Mouse (Mus musculus) splenic B cell, adult 2 months (primary cell): ENCODE measurements around the gene Taok2.

ENCODE experiments used
- DNase-seq: peaks from one replicate; pipeline ENCODE4 v3.0.0-alpha.2; 2011; ENCODE audit warnings: low read depth, low spot score
- H3K27me3 ChIP-seq: 2 replicates; pipeline ENCODE4 v1.6.1; 2012; ENCODE audit warnings: mild to moderate bottlenecking, low read length, moderate library complexity, mixed read lengths; ENCODE audit not compliant: control insufficient read depth, poor library complexity, insufficient read depth, severe bottlenecking
- H3K36me3 ChIP-seq: 2 replicates; pipeline ENCODE4 v1.6.1; 2012; ENCODE audit warnings: mild to moderate bottlenecking, low read length, moderate library complexity, mixed read lengths; ENCODE audit not compliant: control insufficient read depth, poor library complexity, insufficient read depth, severe bottlenecking

Taok2 gene

GRCm38 (mm10) chr7:126860987-126861386 lies 23.5 kb downstream of the Taok2 start:
- Histone ChIP-seq H3K27me3 (no peaks in the 10 kb centered on the region; the same call in 1 of the 2 replicates), H3K36me3 (peaks cover 7% of the 10 kb centered on the region)
- no peak for DNase-seq

GRCm38 (mm10) chr7:126856741-126857420 lies 27.6 kb downstream of the Taok2 start:
- DNase-seq = no peak
- Histone ChIP-seq H3K36me3 (peaks cover 13% of the 10 kb centered on the region), H3K27me3 (no peaks in the 10 kb centered on the region; the same call in 1 of the 2 replicates)

GRCm38 (mm10) chr7:126855641-126856040 lies 28.9 kb downstream of the Taok2 start:
- DNase-seq = no peak
- Histone ChIP-seq H3K36me3 (peaks cover 13% of the 10 kb centered on the region), H3K27me3 (no peaks in the 10 kb centered on the region; the same call in 1 of the 2 replicates)

GRCm38 (mm10) chr7:126853454-126853853 lies 31.0 kb downstream of the Taok2 start:
- Histone ChIP-seq H3K36me3 (peaks cover 13% of the 10 kb centered on the region), H3K27me3 (no peaks in the 10 kb centered on the region)
- DNase-seq = no peak

DNA sequence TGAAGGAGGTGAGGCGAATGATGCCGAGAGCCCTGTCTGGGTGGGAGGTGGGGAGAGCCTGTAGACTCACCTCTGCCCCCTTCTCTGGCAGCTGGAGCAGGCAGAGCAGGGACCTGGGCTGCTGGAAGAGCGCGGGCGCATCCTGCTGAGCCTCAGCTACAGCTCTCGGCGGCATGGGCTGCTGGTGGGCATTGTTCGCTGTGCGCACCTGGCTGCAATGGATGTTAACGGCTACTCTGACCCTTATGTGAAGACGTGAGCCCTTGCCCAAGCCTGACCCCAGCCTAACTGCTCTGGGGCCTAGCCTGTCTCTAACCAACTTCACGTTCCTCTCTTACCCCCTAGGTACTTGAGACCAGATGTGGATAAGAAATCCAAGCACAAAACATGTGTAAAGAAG lies 33.3 kb downstream of the Taok2 start:
- no peak for DNase-seq
- H3K36me3 ChIP-seq = peaks cover 8% of the 10 kb centered on the region

GRCm38 (mm10) chr7:126850161-126850560 lies 34.3 kb downstream of the Taok2 start:
- Histone ChIP-seq H3K27me3 (no peaks in the 10 kb centered on the region; the same call in 1 of the 2 replicates), H3K36me3 (peaks cover 8% of the 10 kb centered on the region)
- DNase-seq = no peak

More for the DNA sequence above, 33.3 kb downstream of the Taok2 start:
- H3K27me3 ChIP-seq = no peaks in the 10 kb centered on the region; the same call in 1 of the 2 replicates

- H3K36me3 ChIP-seq = peaks cover 5% of the 10 kb centered on the region
- no peaks in the 10 kb centered on the region; the same call in 1 of the 2 replicates for H3K27me3 ChIP-seq
- no peak for DNase-seq
Observed at GRCm38 (mm10) chr7:126848794-126849193, 35.7 kb downstream of the Taok2 start.

DNA sequence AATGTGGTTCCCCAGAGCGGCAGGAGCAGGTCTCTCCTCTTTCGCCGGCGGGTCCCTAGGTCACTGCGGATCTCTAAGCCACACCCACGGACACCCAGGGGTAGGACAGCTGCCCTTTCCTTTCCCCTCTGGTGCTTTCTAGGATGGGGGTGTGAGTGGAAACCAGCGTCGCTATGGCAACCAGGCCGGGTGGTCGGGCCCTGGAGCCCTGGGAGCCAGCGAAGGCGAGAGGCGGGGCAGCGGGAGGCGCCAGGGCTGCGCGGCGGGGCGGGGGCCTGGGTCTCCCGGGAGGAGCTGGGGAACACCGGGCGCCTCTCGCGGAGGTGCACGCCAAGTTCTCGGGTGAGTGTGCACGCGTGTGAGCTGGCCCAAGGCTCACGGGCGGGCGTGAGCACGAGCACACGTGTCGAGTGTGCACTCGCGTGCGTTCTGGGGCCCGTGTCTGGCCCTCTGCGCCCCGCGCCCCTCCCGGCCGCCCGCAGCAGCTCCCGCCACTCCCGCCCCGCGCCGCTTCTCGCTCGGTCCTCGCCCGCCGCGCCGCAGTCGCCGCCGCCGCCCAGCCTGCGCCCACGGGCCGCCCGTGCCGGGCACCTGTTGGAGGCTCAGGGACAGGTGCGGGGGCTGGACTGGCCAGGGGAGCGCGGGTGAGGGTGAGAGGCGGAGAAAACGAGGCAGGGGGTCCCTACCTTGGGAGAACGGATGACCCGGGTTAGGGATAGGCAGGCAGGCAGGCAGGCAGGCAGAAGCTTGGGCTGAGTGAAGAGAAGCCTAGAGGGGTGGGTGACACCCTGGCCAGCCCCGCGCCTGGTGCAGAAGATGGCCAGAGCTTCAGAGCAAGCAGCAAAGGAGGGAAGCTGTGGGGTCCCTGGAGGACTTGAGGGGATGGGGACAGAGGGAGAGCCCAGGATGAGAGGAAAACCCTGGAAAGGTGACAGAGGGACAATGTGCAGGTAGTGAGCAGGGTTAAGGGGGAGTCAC lies 36.8 kb downstream of the Taok2 start:
- H3K36me3 ChIP-seq = no peaks in the 10 kb centered on the region
- no peak for DNase-seq
- H3K27me3 ChIP-seq = no peaks in the 10 kb centered on the region; the same call in 1 of the 2 replicates

DNA sequence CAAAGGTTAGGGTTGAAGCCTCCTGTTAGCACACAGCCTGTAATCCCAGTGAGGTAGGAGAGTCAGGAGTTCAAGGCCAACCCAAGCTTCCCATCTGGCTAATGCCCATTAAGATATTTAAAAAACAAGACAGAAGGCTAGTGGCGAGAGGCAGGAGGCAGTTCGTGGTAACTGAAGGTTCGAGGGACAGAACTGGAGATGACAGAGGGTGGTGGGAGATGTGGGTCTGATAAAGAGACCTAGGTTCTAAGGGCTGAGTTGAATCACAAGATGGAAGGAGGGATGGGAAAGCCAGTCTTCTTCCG lies 37.4 kb downstream of the Taok2 start, which contains the start of gene Doc2a:
Doc2a (plus strand) TSS at position 301 of the 305 bp plus-strand sequence.
- no peaks in the 10 kb centered on the region; the same call in 1 of the 2 replicates for H3K27me3 ChIP-seq
- no peaks in the 10 kb centered on the region for H3K36me3 ChIP-seq
- no peak for DNase-seq

DNA sequence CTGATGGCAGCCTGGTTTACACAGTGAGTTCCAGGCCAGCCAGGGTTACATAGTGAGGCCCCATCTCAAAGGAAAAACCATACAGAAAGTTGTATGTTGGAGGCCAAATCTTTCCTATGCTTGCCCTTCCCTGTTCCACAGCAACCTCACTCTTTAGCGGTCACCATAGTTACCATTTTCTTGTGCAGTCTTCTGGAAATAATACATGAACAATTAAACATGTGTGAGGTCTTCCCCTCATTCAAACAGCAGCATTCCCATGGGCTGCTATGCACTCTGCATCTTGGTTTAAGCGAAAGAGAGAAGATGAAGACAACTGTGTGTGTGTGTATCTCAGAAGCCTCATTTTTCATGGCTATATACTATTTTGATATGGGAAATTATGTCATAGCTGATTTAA lies 39.0 kb downstream of the Taok2 start:
- Histone ChIP-seq H3K36me3 (no peaks in the 10 kb centered on the region), H3K27me3 (no peaks in the 10 kb centered on the region; the same call in 1 of the 2 replicates)
- DNase-seq = no peak

DNA sequence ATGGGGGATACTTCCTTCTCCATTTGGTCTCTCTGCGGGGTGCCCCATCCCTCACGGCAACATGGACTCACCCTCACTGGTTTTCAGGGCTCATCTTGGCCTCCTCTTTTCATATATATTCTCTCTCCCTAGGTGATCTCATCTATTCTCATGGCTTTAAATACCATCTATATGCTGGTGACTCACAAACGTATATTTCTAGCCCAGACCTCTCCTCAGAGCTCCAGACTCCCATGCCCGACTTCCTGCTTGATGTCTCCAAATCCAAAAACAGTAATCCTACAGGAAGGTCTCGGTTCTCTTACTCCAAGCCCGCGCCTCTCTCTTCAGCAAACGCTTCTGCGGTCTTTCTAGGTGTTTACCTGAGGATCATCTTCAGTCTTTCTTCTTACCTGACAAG lies 41.2 kb downstream of the Taok2 start:
- Histone ChIP-seq H3K27me3 (no peaks in the 10 kb centered on the region; the same call in 1 of the 2 replicates), H3K36me3 (no peaks in the 10 kb centered on the region)
- no peak for DNase-seq

- DNase-seq = no peak
- Histone ChIP-seq H3K36me3 (no peaks in the 10 kb centered on the region), H3K27me3 (no peaks in the 10 kb centered on the region)
Observed at GRCm38 (mm10) chr7:126833294-126833693, 51.2 kb downstream of the Taok2 start.

GRCm38 (mm10) chr7:126832036-126832598 lies 52.4 kb downstream of the Taok2 start:
- Histone ChIP-seq H3K27me3 (no peaks in the 10 kb centered on the region), H3K36me3 (no peaks in the 10 kb centered on the region)
- DNase-seq = peak; percentile 89

- Histone ChIP-seq H3K36me3 (no peaks in the 10 kb centered on the region), H3K27me3 (no peaks in the 10 kb centered on the region)
- DNase-seq = no peak
Observed at GRCm38 (mm10) chr7:126831539-126831938, 53.0 kb downstream of the Taok2 start, which contains the start of gene 4930451I11Rik. Gene 4930451I11Rik, minus strand, starts transcription at chr7:126831639.
